Mouse (Mus musculus) Muller cell, postnatal 12 days (primary cell): ENCODE measurements around the gene Ptk7.

ENCODE experiments used
- DNase-seq: peaks from one replicate; pipeline ENCODE4 v3.0.0-alpha.2; 2015; ENCODE audit errors: inconsistent ontology term

The Ptk7 gene

DNA sequence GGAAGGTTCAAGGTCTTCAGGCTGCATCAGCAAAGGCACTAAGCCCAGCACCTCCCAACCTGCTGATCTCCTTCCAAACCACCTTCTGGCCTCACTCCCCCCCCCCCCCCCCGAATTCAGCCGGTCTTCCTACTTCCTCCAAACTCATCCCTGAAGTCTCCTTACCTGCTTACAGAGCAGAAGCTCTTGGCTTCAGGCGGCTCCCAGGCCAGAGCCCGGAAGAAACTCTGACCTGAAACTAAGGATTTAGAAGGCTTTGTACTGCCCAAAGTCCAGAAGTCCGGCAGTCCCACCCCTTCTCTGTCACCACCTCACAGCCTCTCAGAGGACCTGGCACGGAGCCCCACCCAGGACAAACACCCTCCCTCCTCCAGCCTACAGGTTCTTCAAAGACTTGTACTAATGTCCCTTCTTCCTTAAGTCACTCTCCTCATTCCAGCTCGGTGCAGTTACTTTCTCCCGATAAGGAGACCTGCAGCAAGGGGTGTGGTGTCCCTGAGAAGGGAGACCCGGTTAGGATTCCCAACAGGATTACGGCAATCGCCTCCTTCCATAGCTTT is 15.7 kb upstream of the Ptk7 start:
- DNase-seq, result peak; percentile 73

DNA sequence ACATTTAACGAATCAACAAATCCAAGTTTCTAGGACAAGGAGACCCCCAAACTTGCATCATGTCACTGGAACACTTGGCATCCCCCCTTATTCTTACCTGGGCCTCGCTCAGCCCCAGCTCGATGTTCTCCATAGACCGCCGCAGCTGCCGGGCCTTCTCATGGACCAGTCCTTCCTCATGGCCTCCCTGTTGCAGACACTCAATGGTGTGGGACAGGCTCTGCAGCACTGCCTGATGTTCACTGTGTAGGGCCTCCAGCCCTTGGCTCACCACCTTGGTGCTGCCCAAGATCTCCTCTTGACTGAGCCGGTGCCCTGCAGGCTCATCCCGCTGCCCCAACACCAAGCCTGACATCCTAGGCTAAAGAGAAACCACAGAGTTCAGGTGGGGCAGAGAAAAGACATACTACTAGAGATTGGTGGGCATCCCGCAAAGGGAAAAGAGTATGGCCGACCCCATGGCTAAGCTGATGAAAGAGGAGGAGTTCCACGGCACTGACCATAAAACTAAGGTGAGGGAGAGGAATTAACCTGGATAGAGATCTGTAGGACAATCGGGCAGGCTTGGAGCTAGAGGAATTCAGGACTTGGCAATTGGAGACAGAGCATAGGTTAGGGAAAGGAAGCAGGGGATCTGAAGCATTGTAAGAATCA is 15.0 kb upstream of the Ptk7 start:
- DNase-seq, result no peak

DNA sequence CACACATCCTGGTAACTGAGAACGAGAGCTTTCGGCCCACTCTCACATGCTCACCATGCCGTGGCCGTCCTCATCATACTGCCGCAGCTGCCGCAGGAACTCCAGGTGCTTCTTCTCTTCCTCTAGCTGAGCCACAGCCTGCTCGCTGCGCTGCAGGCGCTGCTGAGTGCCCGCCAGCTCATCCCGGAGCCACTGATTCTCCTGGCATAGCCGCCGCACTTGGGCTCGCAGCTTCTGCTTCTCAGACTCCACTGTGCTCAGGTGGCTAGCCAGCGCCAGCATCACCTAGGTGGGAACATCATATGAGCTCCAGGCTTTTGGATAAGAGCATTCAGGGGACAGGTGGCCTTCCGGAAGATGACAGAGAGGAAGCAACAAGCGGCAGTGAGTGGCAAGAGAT is 12.8 kb upstream of the Ptk7 start:
- no peak for DNase-seq

DNA sequence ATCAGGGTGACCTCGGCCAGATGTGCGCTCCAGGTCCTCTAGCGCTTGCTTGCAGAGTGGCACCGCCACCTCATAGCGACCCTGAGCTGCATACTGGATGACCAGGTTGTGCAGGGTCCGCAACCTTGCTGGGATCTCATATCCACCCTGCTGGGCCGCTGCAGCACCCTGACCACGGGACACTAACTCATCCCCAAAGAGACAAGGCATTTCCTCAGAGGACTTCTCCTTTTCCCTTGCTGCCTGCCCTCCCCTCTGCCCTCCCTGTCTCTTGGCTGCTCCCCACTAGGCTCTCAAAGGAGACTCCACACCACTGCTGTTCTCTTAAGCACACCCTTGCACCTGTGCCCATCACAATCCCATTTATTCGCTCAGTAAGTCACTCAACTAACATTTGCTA is 10.6 kb upstream of the Ptk7 start:
- DNase-seq, result no peak

DNA sequence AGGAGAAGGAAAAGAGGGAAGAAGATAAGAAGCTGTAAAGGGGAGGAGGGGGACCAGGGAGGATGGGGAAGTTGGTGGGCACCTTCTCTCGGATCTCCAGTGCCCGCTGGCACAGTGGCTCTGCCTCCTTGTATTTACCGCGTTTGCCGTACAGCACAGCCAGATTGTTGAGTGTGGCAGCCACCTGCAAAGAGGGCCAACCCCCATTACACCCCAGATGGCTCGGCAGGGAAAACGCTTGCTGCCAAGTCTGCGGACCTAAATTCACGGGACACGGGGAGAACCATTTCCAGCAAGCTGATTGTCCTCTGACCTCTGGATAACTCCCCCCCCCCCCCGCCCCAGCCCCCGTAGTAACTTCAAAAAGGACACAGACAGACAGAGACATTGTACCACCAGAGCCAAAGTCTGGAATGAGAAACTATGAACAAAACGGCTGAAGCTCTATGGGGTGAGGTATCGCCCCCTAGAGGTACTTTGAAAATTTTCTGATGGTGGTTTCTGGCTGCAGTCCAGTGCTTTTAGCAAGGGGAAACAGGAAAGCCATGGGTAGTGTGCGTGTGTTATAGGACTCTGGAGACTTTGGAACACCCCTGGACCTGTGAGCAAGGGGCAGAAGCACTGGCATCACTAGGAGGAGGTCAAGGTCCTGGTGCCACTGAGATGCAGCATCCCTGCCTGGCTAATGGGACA is 7.7 kb upstream of the Ptk7 start:
- DNase-seq, result peak; percentile 75

DNA sequence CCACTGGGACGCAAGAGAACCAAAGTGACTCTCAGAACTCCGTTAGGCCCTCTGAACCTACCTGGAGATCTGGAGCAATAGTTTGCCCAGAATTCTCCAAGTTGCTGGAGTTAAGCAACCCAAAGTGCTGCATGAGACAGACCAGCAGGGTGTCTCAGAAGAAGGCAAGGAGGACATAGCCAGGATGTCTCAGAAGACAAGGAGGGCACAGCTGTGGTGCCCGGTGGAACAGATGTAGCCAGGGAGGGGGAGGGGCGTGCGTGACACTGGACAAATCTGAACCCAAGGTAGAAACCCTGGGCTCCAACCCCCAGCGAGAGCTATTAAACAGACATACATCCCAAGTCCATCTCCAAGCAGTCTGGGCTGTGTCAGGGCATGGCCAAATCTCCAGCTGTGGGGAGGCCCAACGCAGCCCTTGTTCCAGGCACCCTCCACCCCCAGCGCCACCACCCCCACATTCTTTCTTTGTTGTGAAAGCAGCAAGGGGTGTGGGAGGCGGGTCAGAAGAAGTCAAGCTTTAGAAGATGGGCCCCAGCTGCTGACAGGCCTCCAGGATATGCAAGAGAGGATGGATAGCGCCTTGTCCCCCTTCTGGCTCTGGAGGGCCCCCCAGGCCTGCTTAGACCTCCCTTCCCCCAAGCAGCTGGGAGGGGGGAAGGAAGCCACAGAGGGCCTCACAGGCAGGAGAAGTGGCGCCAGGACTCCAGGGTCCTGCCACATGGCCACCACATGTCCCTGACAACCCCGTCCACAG is 559 bp upstream of the Ptk7 start:
- DNase-seq, result peak; percentile 70

DNA sequence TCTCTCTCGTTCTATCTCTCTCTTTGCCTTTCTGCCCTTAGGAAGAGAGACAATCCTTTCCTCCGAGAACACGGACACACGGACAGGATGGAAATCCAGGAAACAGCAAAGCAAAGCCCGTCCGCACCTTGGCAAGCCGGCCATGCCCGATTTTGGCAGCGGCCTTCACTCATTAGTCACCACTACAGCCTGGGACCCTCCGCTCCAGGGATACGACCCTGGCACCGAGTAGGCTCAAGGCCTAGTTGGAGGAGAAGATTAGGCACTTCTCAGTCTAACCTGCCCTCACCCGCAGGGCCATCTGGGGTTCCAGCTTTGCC is 873 bp downstream of the Ptk7 start:
- no peak for DNase-seq

DNA sequence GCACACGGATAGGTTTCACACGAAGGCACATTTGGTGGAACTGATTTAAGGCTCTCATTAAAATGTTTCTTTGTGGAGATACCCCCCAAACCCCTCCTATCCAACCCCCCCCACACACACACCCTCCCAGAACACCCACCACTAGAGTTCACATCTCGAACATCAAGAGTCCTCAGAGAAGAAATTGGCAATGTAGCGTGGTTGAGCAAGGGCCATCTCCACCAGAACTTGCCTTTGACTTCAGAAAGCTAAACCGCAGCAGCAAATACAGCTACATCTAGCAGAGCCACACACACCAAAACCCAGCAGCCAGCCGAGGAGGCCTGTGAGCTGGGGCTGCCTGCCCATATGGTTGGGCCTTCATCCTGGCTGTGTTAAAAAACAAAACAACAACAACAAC is 1.9 kb downstream of the Ptk7 start:
- DNase-seq, result no peak

DNA sequence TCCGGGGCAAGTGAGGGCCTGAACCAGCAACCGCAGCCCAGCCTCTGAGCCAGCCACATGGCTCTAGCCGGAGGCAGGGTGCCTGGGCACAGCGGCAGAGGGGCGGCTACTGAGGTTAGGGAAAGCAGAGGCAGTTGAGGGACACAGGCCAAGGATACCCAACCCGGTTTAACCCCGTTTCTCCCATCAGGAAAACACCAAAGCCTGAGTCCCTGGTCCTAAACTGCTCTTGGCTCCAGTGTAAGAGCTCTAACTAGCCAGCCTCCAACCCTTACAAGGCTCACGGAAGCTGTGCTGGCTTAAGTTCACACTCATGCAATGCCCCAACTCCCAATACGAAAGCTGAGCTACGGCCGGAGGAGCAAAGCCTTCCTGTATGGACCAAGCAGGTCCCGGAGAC is 4.7 kb downstream of the Ptk7 start:
- no peak for DNase-seq

DNA sequence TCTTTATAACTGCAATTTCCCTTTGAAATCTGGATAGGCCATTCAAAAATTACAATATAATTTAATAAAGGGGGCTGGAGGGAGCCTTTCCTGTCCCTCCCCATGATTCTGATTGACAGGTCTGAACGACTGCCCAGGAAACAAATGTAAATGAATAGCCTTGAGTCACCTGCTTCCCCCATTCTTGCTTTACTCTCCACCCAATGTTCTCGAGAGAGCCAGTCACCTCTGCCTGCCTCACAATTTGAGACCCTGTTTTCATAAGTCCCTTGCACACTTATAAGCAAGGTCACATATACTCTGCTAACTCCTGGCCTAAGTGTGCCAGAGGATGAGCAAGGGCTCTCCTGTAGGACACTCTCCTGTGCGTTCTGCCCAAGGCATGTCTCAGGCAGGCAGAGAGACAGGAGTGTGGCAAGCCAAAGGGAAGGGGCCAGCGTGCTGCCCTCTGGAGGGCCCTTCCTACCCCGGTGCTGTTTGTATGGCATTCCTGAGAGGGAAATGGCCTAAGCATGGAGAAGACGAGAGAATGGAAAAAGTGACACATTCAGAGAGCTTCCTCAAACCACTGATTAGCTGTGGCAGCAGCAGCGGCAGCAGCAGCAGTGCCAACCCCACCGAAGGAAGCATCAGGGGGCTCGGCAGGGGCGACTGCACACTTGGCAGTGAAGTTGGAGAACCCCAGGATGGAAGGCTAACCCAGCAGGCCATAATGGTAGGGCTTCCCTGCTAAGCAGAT is 5.3 kb downstream of the Ptk7 start:
- peak; percentile 93 for DNase-seq

DNA sequence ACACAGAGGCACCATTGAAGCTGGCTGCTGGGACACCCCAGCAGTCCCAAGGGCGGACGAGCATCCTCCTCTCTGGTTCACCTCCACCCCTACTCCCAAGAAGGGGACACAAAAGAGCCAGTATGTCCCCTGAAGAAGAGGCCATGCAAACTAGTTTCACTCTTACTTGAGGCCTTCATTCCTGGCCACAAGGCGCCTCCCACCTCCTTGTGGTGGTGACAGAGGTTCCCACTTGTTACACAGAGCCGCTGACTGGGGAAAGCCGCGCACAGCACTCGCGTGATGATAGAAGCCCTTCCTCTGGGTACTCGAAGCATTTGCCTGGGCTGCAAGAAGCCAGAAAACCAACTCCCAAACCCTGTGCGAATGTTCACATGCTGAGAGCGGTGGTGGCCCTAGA is 7.0 kb downstream of the Ptk7 start:
- no peak for DNase-seq

DNA sequence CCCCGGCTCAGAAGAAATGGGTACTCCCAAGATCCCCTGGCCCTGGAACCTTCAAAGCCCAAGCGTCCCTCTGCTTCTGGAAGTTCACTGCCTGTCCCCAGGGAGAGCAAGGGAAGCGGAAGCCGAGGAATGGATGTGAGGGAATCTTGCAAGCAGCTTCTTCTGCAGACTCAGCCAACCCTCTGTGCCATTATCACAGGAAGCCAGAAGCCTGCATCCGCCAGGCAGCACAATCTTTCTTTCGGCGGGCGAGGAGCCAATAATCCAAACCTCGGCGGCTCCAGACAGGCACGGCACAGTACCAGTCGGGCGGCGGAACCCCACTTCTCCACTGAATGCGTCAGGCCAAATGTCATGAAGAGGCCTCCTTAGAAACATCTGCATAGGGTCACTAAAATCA is 8.0 kb downstream of the Ptk7 start:
- no peak for DNase-seq

DNA sequence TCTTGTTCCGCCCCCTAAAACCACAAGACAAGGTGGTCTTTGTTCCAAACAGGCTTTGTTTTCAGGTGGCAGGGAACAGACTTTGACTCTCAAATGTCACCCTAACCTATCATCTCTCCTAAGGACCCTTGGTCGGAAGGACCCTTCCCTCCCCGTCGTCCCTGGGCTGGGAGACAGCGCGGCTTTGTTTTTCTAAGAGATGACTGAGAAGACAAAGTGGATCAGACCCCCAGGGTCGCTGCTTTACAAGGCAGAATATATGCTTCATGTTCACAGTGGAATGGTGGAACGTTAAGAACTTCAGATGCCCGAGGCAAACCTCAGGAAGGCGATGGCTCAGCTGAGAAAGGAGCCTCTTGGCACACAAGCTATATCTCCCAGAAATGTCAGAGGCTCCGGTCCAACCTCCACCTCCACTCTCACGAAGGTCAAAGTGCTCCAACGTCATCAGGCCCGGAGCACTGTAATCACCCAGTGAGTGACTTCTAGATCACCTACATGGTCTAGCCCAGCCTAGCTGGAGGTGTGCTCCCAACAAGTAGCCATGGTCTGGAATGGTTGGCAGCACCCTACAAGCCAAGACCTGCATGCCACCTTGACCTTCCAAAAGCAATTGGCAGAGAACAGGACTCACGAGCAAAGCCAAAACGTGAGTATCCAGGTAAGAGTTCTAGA is 9.5 kb downstream of the Ptk7 start:
- DNase-seq, result no peak

DNA sequence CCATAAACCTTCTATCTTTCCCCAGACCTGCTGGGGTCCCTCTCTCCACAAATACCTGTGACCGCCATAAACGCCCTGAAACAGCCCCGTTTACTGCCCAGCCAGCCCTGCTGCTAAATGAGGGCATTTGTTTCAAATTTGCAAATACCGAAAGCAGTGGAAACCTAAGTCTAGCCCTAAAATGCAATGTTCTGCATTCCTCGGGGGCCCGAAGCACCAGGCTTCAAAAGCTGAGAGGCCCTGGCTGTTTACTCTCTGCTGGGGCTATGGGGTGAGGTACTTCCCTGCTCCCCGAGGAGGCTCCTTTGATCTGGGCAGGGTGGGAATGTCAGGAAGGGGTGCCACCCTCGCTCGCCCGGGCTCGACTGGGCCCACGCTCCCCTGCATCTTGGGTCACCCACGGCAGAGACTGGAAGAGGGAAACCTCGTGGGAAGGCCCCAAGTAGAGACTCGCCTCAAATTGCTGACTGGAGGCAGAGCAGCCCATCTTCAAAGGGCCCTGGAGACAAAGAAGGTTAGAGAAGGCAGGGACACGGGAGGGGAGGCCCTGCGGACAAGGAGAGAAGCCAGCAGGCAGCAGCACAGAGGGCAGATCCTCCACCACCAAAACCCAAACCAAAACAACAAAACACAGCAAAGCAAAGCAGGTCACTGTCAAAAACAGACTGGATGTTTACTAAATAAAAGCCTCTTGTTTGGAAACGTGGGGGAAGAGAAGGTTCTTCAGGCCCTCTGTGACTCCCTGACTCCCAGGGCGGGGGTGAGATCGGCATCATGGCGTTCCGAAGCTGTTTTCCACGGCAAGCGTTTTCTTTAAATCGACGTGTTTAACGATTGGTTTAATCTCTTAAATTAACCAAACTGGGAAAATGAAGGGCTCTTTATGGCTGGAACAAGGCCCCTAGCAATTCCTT is 10.3 kb downstream of the Ptk7 start:
- peak; percentile 61 for DNase-seq

DNA sequence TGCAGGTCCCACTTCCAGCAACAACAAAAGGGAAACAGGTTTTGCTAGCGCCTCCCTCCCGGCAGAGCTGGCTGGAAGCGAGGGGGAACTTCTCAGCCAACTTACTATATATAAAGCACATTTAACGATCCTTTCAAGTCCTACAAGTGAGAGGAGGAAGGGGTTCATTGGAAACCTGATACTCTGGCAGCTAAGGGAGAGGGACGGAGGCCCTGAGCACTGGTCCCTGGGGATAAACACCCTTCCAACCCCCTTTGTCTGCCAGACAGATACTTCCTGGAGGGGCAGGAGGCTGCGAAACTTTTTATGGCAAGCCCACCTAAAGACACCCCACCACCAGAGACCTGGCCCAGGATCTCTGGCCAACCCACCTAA is 10.9 kb downstream of the Ptk7 start:
- no peak for DNase-seq

DNA sequence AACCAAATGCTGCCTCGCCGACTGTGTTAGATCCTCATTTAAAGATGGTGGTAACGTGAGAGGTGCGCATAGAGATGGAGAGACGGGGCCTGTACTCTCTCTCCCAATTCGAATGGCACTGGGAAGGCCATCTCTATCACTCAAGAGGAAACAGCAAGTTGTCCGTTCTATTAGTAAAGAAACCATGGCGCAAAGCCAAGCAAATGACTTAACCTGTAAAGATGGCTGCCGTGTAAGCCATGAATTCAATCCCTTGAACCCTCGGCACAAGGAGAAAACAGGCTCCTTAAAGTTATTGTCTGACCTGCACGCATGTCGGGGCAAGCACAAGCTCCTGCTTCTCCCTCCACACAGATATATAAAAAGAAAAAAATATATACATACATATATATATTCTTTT is 11.5 kb downstream of the Ptk7 start:
- DNase-seq, result no peak

DNA sequence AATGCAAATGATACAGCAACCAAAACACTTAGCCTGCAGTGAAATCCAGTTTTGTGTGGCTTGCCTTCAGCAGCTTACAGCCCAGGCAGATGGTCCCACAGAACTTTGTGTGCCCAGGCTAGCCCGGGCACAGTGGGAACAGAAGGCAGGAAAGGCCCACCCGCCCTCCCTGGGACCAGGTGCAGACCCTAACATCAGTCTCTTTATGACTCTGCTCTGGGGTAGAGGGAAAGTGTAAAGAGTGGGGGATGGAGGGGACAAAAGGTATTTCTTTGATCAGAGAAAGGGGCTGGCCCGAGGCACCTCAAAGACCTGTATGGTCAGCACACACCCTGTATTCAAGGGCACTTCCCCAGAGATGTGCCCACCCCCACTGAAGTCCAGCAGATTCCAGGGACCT is 16.1 kb downstream of the Ptk7 start:
- DNase-seq, result no peak

DNA sequence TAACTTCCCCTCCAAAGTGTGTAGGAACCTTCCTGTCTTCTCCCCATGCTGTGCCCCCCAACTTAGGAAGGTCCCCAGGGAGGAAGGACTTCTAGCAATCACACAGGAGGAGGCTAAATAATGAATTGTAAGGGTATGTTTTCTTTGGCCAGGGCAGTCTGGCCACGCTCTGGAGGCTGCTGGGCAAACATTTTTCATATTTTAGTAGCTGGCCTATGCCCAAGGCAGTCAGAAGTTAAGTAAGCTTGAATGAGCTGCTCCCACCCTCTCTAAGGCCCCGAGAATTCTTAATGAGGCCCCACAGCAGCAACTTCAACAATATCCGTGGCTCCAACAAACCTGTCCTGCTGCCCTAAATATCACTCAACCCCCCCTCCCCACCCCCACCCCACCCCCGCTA is 16.5 kb downstream of the Ptk7 start:
- DNase-seq, result peak; percentile 71

DNA sequence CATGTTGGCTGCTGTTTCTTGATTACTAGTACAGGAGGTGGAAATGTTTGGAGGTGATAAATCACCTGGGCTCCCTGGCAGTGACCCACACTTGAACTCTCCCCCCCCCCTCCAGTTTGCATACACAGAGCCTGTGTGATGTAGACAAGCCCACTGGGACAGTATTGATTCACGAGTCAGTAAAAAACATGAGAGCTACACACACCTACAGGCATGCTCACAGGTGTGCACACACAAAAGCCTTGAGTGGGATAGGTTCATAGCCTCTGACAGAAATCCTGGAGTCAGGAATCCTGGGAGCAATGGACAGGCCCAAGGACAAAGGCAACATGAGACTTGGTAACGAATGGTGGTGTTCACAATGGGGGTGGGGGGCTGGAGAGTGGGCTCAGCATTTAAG is 17.1 kb downstream of the Ptk7 start:
- DNase-seq, result no peak

DNA sequence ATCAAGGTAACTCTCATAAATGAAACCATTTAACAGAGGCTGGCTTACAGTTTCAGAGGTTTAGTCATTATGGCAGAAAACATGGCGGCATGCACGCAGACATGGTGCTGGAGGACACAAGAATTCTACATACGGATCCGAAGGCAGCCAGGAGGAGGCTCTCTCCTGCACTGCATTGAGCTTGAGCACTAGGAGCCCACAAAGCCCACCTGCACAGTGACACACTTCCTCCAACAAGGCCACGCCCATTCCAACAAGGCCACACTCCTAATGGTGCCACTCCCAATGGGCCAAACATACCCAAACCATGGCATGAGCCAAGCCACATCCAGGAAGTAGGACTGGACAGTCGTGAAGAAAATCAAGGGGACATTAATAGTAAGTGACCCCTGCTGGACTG is 18.0 kb downstream of the Ptk7 start:
- DNase-seq, result no peak
